Mouse (Mus musculus): ENCODE data around the gene Zfp112. TPM values are rescaled to one million over a fixed set of nuclear protein-coding genes. Genes with fewer than 3 reads are reported as not detected.

Gene Zfp112
- polyA plus RNA-seq (2014; fragmentation: Illumina TruSeq; extraction: RNeasy Lipid Tissue Mini Kit (QIAGEN cat#74804); ENCODE audit: low read depth, low replicate concordance) = 0.77 TPM

DNA sequence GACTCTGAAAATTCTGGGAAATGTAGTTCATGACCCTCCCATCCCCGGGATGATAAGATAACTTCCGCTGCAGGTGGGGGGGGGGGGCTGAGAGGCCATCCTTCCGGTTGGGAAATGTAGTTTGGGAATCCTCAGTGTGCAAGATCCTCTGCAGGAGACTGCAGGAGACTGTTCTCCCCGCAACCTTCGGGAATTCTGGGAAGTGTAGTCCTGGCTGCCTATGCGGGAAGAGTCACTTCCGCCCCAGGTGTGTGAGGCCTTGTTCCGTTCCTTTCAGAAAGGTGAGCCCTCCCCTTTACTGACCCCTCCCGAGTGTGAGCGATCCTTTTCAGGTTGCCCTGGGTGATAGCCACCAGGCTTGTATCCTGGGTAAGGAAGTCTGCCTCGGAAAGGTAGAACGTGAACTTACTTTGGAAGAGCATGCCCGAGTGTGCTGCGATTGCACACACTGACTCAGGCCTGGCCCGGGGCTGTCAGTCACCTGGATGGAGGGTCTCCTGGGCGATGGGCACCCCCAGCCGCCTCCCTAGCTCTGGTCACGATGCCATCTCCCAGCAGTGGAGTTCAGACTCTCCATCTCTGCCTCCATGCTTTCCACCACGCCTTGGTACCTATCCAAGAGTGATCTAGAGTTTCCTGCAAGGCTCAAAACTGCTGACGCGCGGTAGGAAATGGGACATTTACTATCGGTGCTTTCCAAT is at the start of gene Zfp112:
Gene Zfp112, plus strand, starts transcription at position 159 of the 701 bp plus-strand sequence.

DNA sequence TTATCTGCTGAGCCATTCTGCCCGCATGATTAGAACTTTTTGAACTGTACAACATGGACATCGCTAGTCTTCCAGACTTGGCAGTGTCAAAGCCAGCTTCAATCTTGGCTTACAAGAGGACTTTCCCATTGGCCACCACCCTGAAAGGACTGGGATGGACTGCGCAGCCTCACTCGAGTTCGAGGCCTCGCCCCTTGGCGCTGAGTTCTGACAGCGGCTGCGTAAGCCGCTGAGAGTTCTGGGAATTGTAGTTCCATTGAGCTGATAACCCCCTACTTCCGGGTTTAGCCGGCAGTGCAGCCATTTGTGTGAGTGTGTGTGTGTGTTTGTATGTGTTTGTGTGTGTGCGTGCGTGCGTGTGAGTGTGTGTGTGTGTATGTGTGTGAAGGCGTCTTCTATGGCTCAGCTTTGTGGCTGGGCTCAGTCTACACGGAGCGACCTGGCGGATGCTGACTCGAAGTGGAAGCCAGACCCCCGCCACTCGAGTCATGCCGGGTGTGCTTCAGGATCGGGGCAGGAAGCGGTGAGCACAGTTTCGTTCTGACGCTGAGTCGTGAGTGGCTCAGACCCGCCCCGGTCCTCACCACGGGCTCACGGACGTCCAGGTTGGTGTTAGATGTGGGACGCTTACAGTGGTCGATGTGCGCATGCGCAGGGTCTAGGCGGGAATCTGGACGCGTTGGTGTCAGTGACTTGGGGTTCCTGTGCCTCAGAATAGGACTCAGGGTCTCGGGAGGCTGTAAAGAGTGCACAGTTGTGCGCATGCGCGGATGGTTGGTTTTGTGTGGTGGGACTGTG is 30.3 kb upstream of the Zfp112 start, which contains the start of gene Zfp180:
Gene Zfp180, plus strand, starts transcription at position 291 of the 798 bp plus-strand sequence.

DNA sequence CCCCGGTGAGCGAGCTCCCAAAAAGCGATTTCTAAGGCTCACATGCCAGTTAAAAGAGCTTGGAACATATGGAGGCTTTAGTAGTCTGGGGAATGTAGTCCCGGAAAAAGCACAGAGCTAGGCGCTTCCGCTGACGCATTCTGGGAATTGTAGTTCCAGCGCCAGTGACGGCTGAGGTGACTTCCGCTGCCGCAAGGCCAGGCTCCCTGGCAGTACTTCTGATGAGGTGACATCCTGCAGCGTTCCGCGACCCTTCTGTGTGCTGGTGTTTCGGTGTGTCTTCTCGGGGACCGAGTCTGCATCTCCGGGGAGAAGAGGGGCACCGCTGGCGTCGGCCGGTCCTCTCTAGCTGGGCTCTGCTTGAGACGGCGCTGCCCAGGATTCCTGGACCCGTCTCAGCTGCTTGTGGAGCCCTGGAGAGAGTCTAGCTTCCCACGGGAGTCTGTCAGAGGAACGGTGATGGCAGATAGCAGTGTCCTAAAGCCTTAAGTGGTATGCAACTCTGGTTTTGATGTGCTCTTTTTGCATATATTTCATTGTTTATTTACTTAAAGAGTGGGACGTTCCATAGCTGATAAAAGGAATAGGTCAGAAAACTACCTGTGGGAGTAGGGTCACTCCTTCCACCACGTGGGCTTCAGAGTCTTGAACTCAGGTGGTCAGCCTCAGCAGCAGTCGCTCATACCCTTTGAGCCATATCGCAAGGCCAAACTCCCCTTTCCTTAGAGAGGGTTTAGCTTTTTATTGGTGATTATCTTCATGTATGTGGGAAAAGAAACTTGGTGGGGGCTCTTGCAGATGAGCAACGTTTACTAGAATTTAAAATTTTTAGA is 22.1 kb downstream of the Zfp112 start, which contains the start of gene Zfp235:
Gene Zfp235, plus strand, starts transcription at position 174 of the 833 bp plus-strand sequence.

DNA sequence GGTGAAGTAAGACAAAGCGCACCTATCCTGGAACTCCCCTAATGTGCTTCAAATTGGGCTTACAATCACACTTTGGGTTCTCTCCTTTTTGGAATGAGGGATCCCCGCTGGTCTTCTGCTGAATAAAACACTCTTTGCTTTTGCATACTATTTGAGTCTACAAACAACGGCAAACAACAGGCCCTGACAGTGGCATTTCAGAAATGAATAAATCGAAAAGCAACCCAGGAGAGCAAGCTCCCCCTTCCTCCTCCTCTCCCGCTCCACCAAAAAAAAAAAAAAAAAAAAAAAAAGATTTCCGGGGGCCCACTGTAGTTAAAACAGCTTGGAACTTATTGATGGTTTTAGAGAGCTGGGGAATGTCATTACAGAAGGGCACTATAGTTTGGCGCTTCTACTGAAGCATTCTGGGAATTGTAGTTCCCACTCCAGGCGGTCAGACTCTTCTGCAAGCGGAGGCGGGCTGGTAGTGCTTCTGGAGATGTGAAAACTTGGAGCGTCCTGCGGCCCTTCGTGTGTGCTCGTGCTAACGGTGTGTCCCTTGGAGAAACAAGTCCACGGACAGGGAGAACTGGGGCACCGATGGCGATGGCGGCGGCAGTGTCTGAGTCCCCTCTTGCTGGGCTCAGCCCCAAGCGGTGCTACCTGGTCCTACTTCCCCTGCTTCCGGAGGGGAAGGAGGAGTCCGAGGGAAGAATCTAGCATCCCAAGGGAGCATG is 62.7 kb downstream of the Zfp112 start, which contains the start of gene Zfp114:
Gene Zfp114, plus strand, starts transcription at position 443 of the 719 bp plus-strand sequence.

Other genes with a start within 250 kb of the Zfp112 start
- not detected for gene Vmn1r177, start 245.9 kb upstream of the Zfp112 start, polyA plus RNA-seq (2014; fragmentation: Illumina TruSeq; extraction: RNeasy Lipid Tissue Mini Kit (QIAGEN cat#74804); ENCODE audit: low read depth, low replicate concordance)
- not detected for gene Vmn1r178, start 220.3 kb upstream of the Zfp112 start, polyA plus RNA-seq (2014; fragmentation: Illumina TruSeq; extraction: RNeasy Lipid Tissue Mini Kit (QIAGEN cat#74804); ENCODE audit: low read depth, low replicate concordance)
- gene Vmn1r179, start 185.3 kb upstream of the Zfp112 start, polyA plus RNA-seq (2014; fragmentation: Illumina TruSeq; extraction: RNeasy Lipid Tissue Mini Kit (QIAGEN cat#74804); ENCODE audit: low read depth, low replicate concordance) = not detected
- gene Vmn1r180, start 161.7 kb upstream of the Zfp112 start, polyA plus RNA-seq (2014; fragmentation: Illumina TruSeq; extraction: RNeasy Lipid Tissue Mini Kit (QIAGEN cat#74804); ENCODE audit: low read depth, low replicate concordance) = not detected
- gene Vmn1r181, start 137.7 kb upstream of the Zfp112 start, polyA plus RNA-seq (2014; fragmentation: Illumina TruSeq; extraction: RNeasy Lipid Tissue Mini Kit (QIAGEN cat#74804); ENCODE audit: low read depth, low replicate concordance) = not detected
- not detected for gene V1rd19, start 110.6 kb upstream of the Zfp112 start, polyA plus RNA-seq (2014; fragmentation: Illumina TruSeq; extraction: RNeasy Lipid Tissue Mini Kit (QIAGEN cat#74804); ENCODE audit: low read depth, low replicate concordance)
- gene Vmn1r183, start 59.1 kb upstream of the Zfp112 start, polyA plus RNA-seq (2014; fragmentation: Illumina TruSeq; extraction: RNeasy Lipid Tissue Mini Kit (QIAGEN cat#74804); ENCODE audit: low read depth, low replicate concordance) = not detected
- 5.3 TPM for gene Zfp180, start 30.4 kb upstream of the Zfp112 start, polyA plus RNA-seq (2014; fragmentation: Illumina TruSeq; extraction: RNeasy Lipid Tissue Mini Kit (QIAGEN cat#74804); ENCODE audit: low read depth, low replicate concordance)
- 3.6 TPM for gene Zfp235, start 21.9 kb downstream of the Zfp112 start, polyA plus RNA-seq (2014; fragmentation: Illumina TruSeq; extraction: RNeasy Lipid Tissue Mini Kit (QIAGEN cat#74804); ENCODE audit: low read depth, low replicate concordance)
- 0.11 TPM for gene Zfp114, start 62.7 kb downstream of the Zfp112 start, polyA plus RNA-seq (2014; fragmentation: Illumina TruSeq; extraction: RNeasy Lipid Tissue Mini Kit (QIAGEN cat#74804); ENCODE audit: low read depth, low replicate concordance)
- gene Zfp111, start 99.1 kb downstream of the Zfp112 start, polyA plus RNA-seq (2014; fragmentation: Illumina TruSeq; extraction: RNeasy Lipid Tissue Mini Kit (QIAGEN cat#74804); ENCODE audit: low read depth, low replicate concordance) = 1.5 TPM
- gene Zfp109, start 125.2 kb downstream of the Zfp112 start, polyA plus RNA-seq (2014; fragmentation: Illumina TruSeq; extraction: RNeasy Lipid Tissue Mini Kit (QIAGEN cat#74804); ENCODE audit: low read depth, low replicate concordance) = 1.2 TPM
- gene Zfp108, start 142.5 kb downstream of the Zfp112 start, polyA plus RNA-seq (2014; fragmentation: Illumina TruSeq; extraction: RNeasy Lipid Tissue Mini Kit (QIAGEN cat#74804); ENCODE audit: low read depth, low replicate concordance) = 1.1 TPM
- gene Zfp93, start 158.1 kb downstream of the Zfp112 start, polyA plus RNA-seq (2014; fragmentation: Illumina TruSeq; extraction: RNeasy Lipid Tissue Mini Kit (QIAGEN cat#74804); ENCODE audit: low read depth, low replicate concordance) = 1.4 TPM
- gene Zfp61, start 188.9 kb downstream of the Zfp112 start, polyA plus RNA-seq (2014; fragmentation: Illumina TruSeq; extraction: RNeasy Lipid Tissue Mini Kit (QIAGEN cat#74804); ENCODE audit: low read depth, low replicate concordance) = not detected
- 0.87 TPM for gene Zfp94, start 204.4 kb downstream of the Zfp112 start, polyA plus RNA-seq (2014; fragmentation: Illumina TruSeq; extraction: RNeasy Lipid Tissue Mini Kit (QIAGEN cat#74804); ENCODE audit: low read depth, low replicate concordance)
- gene Tescl, start 221.6 kb downstream of the Zfp112 start, polyA plus RNA-seq (2014; fragmentation: Illumina TruSeq; extraction: RNeasy Lipid Tissue Mini Kit (QIAGEN cat#74804); ENCODE audit: low read depth, low replicate concordance) = not detected
- gene Lypd5, start 236.9 kb downstream of the Zfp112 start, polyA plus RNA-seq (2014; fragmentation: Illumina TruSeq; extraction: RNeasy Lipid Tissue Mini Kit (QIAGEN cat#74804); ENCODE audit: low read depth, low replicate concordance) = not detected

Data from liver, adult 10 weeks (tissue).